Mouse (Mus musculus): ENCODE measurements around the gene Rbks. TPM values are rescaled to one million over a fixed set of nuclear protein-coding genes. Genes with fewer than 3 reads are reported as not detected.

Gene Rbks
- total and polyA plus RNA-seq, 2 experiments from 2014 or later: 2.2 to 2.9 TPM

GRCm38 (mm10) chr5:31724519-31724918 lies 27.1 kb upstream of the Rbks start:
- Histone ChIP-seq H3K4me1 (ENCODE audit: insufficient read depth, low read length) (no peaks in the 10 kb centered on the region), H3K27ac (ENCODE audit: low read depth, low read length) (no peak overlapping the region)
- ATAC-seq (ENCODE audit: low FRiP score): no peak

GRCm38 (mm10) chr5:31715486-31716150 lies 18.2 kb upstream of the Rbks start:
- Histone ChIP-seq H3K4me2 (ENCODE audit: low read depth, low read length, poor library complexity, severe bottlenecking) (no peak overlapping the region), H3K4me3 (ENCODE audit: low read depth, low read length) (no peak overlapping the region), H3K36me3 (ENCODE audit: insufficient read depth, low read length) (no peaks in the 10 kb centered on the region), H3K4me1 (ENCODE audit: insufficient read depth, low read length) (no peaks in the 10 kb centered on the region), H3K27ac (ENCODE audit: low read depth, low read length) (no peak overlapping the region), H3K9ac (replicated peaks; ENCODE audit: low read length, poor library complexity, severe bottlenecking) (no peak overlapping the region), H3K27me3 (ENCODE audit: insufficient read depth, low read length) (no peaks in the 10 kb centered on the region), H3K9me3 (ENCODE audit: low read length) (no peaks in the 10 kb centered on the region)
- DNase-seq (ENCODE audit: low spot score) (no peak), ATAC-seq (ENCODE audit: low FRiP score) (no peak)
- 87% methylated on average over 4 of the region's 4 CpGs for WGBS
- no peak for TF ChIP-seq CTCF (IDR thresholded peaks at IDR 0.05)

More at GRCm38 (mm10) chr5:31724519-31724918, 27.1 kb upstream of the Rbks start:
- no peak for DNase-seq (ENCODE audit: low spot score)
- no peaks in the 10 kb centered on the region for H3K27me3 ChIP-seq (ENCODE audit: insufficient read depth, low read length)
- H3K4me2 ChIP-seq (ENCODE audit: low read depth, low read length, poor library complexity, severe bottlenecking): no peak overlapping the region
- H3K36me3 ChIP-seq (ENCODE audit: insufficient read depth, low read length): no peaks in the 10 kb centered on the region
- WGBS: 83% methylated on average over 6 of the region's 6 CpGs
- no peak overlapping the region for H3K9ac ChIP-seq (replicated peaks; ENCODE audit: low read length, poor library complexity, severe bottlenecking)
- no peak overlapping the region for H3K4me3 ChIP-seq (ENCODE audit: low read depth, low read length)
- no peak for TF ChIP-seq CTCF (IDR thresholded peaks at IDR 0.05)
- no peaks in the 10 kb centered on the region for H3K9me3 ChIP-seq (ENCODE audit: low read length)

GRCm38 (mm10) chr5:31713841-31714264 lies 16.4 kb upstream of the Rbks start:
- H3K9ac ChIP-seq (replicated peaks; ENCODE audit: low read length, poor library complexity, severe bottlenecking): no peak overlapping the region
- no peak for TF ChIP-seq CTCF (IDR thresholded peaks at IDR 0.05)
- no peaks in the 10 kb centered on the region for H3K4me1 ChIP-seq (ENCODE audit: insufficient read depth, low read length)
- H3K4me2 ChIP-seq (ENCODE audit: low read depth, low read length, poor library complexity, severe bottlenecking): no peak overlapping the region
- H3K36me3 ChIP-seq (ENCODE audit: insufficient read depth, low read length): no peaks in the 10 kb centered on the region
- H3K27ac ChIP-seq (ENCODE audit: low read depth, low read length): no peak overlapping the region
- no peak overlapping the region for H3K4me3 ChIP-seq (ENCODE audit: low read depth, low read length)
- 77% methylated on average over 5 of the region's 5 CpGs for WGBS
- no peaks in the 10 kb centered on the region for H3K9me3 ChIP-seq (ENCODE audit: low read length)
- H3K27me3 ChIP-seq (ENCODE audit: insufficient read depth, low read length): no peaks in the 10 kb centered on the region
- DNase-seq (ENCODE audit: low spot score) (no peak), ATAC-seq (ENCODE audit: low FRiP score) (no peak)

- H3K9me3 ChIP-seq (ENCODE audit: low read length): no peaks in the 10 kb centered on the region
- ATAC-seq (ENCODE audit: low FRiP score) (no peak), DNase-seq (ENCODE audit: low spot score) (no peak)
- no peaks in the 10 kb centered on the region for H3K4me1 ChIP-seq (ENCODE audit: insufficient read depth, low read length)
- no peaks in the 10 kb centered on the region for H3K36me3 ChIP-seq (ENCODE audit: insufficient read depth, low read length)
- no peaks in the 10 kb centered on the region for H3K27me3 ChIP-seq (ENCODE audit: insufficient read depth, low read length)
- no peak for TF ChIP-seq CTCF (IDR thresholded peaks at IDR 0.05)
- no peak overlapping the region for H3K27ac ChIP-seq (ENCODE audit: low read depth, low read length)
- no peak overlapping the region for H3K9ac ChIP-seq (replicated peaks; ENCODE audit: low read length, poor library complexity, severe bottlenecking)
- no peak overlapping the region for H3K4me2 ChIP-seq (ENCODE audit: low read depth, low read length, poor library complexity, severe bottlenecking)
- 78% methylated on average over 2 of the region's 2 CpGs for WGBS
- no peak overlapping the region for H3K4me3 ChIP-seq (ENCODE audit: low read depth, low read length)
These were observed 15.9 kb upstream of the Rbks start for GRCm38 (mm10) chr5:31713280-31713711.

- Histone ChIP-seq H3K27ac (ENCODE audit: low read depth, low read length) (no peak overlapping the region), H3K9me3 (ENCODE audit: low read length) (no peaks in the 10 kb centered on the region), H3K4me3 (ENCODE audit: low read depth, low read length) (no peak overlapping the region), H3K9ac (replicated peaks; ENCODE audit: low read length, poor library complexity, severe bottlenecking) (no peak overlapping the region), H3K4me1 (ENCODE audit: insufficient read depth, low read length) (no peaks in the 10 kb centered on the region), H3K27me3 (ENCODE audit: insufficient read depth, low read length) (no peaks in the 10 kb centered on the region), H3K36me3 (ENCODE audit: insufficient read depth, low read length) (peaks cover 4% of the 10 kb centered on the region; the same call in 1 of the 2 replicates), H3K4me2 (ENCODE audit: low read depth, low read length, poor library complexity, severe bottlenecking) (no peak overlapping the region)
- WGBS: 82% methylated on average over 1 of the region's 1 CpGs
- ATAC-seq (ENCODE audit: low FRiP score) (no peak), DNase-seq (ENCODE audit: low spot score) (no peak)
- no peak for TF ChIP-seq CTCF (IDR thresholded peaks at IDR 0.05)
These were observed 12.0 kb upstream of the Rbks start for GRCm38 (mm10) chr5:31709389-31709788.

GRCm38 (mm10) chr5:31706826-31707225 lies 9.4 kb upstream of the Rbks start:
- Histone ChIP-seq H3K27ac (ENCODE audit: low read depth, low read length) (no peak overlapping the region), H3K4me2 (ENCODE audit: low read depth, low read length, poor library complexity, severe bottlenecking) (no peak overlapping the region), H3K36me3 (ENCODE audit: insufficient read depth, low read length) (peaks cover 4% of the 10 kb centered on the region; the same call in 1 of the 2 replicates), H3K4me1 (ENCODE audit: insufficient read depth, low read length) (no peaks in the 10 kb centered on the region), H3K27me3 (ENCODE audit: insufficient read depth, low read length) (no peaks in the 10 kb centered on the region), H3K9me3 (ENCODE audit: low read length) (no peaks in the 10 kb centered on the region), H3K4me3 (ENCODE audit: low read depth, low read length) (no peak overlapping the region), H3K9ac (replicated peaks; ENCODE audit: low read length, poor library complexity, severe bottlenecking) (no peak overlapping the region)
- ATAC-seq (ENCODE audit: low FRiP score) (no peak), DNase-seq (ENCODE audit: low spot score) (no peak)
- TF ChIP-seq CTCF (IDR thresholded peaks at IDR 0.05): no peak
- 84% methylated on average over 4 of the region's 4 CpGs for WGBS
